Mouse (Mus musculus) hindlimb bud, embryonic 11.5 days (tissue): ENCODE results near the gene Cavin4.
A peak's percentile ranks its signal among the peaks of the same experiment; 100 is the strongest.

Experiments
- DNase-seq: peaks from one replicate; pipeline ENCODE4 v3.0.0-alpha.2; 2012; ENCODE audit warnings: low read depth, low spot score; ENCODE audit errors: extremely low spot score

The Cavin4 gene

DNA sequence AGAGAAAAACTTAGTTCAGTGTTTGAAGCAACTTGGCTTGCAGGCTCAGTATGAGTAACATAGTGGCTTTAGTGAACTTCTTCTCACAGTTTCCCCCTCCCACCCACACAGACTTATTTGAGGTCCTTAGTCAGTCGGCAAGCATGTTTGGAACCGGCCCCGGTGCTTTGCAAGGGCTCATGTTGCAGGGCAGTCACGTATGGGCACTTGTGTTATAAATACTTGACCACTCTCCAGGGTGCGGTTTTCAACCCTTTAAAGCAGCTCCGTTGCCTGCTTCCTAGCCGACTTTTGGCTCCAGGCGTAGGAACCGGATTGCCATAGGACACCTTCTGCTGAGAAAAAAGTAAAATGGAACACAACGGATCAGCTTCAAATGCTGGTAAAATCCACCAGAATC lies at the start of gene Cavin4:
Gene Cavin4 (plus strand): TSS at position 244 of the 400 bp plus-strand sequence.
- no peak for DNase-seq

DNA sequence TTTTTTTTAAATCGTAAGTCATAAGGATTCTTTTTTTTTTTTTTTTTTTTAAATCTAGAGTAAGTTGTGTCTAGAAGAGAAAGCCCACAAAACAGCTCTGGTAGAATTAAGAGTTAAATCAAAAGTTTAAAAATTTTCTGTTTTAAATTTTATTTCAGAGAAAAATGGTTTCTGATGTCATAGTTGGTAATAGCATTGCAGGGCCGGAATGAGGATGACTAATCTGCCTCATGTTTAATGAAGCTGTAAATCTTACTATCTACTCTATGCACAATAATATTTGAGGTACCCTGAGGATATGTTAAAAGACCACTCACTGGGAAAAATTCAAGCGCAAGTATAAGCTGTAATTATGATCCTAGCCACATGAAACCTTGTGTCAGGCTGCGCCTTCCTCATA lies 47.8 kb upstream of the Cavin4 start:
- no peak for DNase-seq

DNA sequence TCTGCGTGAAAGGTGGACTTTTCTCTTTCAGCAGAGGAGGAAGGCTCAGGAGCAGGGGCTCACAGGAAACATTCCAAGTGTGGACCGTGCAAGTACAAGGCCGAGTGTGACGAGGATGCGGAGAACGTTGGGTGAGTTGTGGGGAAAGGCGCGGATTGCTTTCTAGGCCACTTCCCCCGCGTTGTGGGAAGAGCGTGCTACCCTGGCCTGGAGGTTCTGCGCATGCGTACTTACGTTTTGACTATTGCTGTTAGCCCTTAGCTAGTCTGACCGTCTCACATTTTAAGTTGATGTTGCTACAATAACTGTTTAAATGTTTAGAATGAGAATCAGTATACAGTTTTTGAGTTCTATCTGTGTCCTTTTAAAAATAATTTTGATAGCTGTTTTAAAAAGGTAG lies 46.1 kb upstream of the Cavin4 start:
- DNase-seq = no peak

DNA sequence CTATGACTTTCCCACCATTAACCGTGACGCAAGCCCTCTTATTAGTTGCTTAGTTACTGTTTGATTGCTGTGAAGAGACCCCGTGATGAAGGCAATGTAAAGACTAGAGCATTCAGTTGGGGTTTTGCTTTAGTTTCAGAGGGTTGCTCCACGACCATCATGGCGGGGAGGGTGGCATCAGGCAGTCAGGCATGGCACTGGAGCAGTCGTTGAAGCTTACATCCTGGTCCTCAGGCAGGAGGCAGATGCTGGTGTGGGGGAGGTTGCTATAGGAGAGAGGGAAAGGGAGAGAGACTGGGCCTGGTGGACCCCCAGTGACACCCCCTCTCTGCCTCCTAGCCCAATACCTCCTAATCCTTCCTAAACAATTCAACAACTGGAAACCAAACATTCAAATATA lies 43.2 kb upstream of the Cavin4 start:
- no peak for DNase-seq

- no peak for DNase-seq
These were observed 41.1 kb upstream of the Cavin4 start for GRCm38 (mm10) chr4:48622246-48622645.

GRCm38 (mm10) chr4:48622946-48623345 lies 40.4 kb upstream of the Cavin4 start:
- no peak for DNase-seq

- no peak for DNase-seq
These were observed 38.4 kb upstream of the Cavin4 start for GRCm38 (mm10) chr4:48624961-48625360.

DNA sequence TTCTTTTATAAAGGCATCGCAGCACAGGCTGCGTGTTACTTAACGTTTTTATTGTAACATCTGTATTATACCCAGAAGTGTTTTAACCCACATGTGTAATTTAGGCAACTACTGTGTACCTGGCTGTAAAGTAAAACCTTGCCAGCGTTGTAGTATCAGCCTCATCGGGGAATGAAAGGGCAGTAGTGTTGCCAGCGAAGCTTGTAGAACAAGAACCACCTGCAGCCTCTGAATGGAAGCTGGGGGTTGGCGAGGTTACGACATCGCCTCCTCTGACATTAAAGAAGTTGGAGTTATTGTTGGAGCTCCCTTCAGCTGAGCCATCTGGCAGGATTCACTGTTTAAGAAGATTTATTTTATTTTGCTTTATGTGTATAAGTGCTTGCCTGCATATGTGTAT lies 37.5 kb upstream of the Cavin4 start:
- DNase-seq = no peak

- no peak for DNase-seq
These were observed 33.9 kb upstream of the Cavin4 start for GRCm38 (mm10) chr4:48629445-48629844.

DNA sequence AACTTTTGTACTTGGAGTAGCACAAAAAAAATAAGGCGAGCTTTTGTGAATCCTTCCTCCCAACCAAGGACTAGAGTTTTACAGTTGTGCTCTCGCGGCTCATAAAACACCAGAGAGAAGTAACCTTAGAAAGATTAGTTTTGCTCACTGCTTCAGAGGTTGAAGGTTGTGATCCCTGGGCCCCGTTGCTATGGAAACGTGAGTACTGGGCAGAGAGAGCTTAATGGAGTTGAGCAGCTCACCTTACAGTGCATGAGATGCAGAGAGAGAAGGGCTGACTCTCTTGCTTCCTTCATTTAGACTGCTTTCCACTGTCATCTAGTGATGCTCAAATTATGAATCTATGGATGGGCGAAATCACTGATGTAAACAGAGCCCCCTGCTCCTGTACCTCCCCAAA lies 29.8 kb upstream of the Cavin4 start:
- peak; percentile 30 for DNase-seq

GRCm38 (mm10) chr4:48634058-48634457 lies 29.3 kb upstream of the Cavin4 start:
- no peak for DNase-seq

DNA sequence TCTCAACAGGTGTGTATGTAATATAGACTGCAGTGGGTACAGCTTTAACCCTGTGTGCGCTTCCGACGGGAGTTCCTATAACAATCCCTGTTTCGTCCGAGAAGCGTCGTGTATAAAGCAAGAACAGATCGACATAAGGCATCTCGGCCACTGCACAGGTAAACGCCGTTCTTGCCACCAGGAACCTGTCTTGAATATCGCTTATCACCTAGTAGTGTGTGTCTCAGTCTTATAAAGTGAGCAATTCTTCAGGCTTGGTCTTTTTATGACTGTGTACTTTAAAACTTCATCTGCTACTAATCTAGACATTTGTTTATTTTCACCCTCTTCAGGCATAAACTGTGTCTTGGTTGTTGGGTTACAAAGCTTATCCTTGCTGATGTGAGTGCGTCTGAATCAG lies 26.5 kb upstream of the Cavin4 start:
- no peak for DNase-seq

DNA sequence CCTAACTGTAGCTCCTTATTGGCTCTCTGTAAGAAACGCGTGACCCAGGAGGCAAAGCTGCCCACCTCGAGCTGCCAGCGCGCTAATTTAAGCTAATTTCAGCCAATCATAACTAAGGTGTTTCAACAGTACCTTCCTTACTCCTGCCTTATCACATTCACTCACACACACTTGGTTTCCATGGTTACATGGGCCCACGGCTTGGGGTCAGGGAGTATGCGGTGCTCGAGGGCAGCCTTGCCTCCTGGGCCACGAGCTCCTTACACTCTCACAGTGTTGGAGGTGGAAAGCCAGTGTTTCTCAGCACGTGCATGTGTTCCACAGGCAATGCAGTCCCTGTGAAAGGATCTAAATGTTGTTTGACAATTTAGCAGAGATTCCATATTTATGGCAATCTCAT lies 25.2 kb upstream of the Cavin4 start:
- DNase-seq = no peak

DNA sequence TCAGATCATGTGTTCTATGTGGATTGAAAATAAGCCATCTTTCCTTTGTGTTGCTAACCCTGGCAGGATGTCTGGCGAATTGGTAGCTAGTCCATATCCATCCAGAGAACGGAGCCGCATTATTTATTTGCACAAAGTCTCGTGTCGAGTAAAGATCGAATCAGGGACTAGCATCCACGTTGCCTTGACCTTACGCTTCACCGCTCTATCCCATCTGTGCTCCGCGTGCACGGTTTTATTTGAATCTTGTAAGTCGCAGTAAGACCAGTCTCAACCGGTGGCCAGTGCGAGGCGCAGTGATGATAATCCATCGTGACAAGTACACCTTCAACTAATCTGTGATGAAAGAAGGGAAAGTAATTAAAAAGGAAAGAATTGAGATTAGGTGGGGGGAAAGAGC lies 23.8 kb upstream of the Cavin4 start:
- DNase-seq = no peak

- DNase-seq = no peak
These were observed 19.5 kb upstream of the Cavin4 start for GRCm38 (mm10) chr4:48643801-48644200.

DNA sequence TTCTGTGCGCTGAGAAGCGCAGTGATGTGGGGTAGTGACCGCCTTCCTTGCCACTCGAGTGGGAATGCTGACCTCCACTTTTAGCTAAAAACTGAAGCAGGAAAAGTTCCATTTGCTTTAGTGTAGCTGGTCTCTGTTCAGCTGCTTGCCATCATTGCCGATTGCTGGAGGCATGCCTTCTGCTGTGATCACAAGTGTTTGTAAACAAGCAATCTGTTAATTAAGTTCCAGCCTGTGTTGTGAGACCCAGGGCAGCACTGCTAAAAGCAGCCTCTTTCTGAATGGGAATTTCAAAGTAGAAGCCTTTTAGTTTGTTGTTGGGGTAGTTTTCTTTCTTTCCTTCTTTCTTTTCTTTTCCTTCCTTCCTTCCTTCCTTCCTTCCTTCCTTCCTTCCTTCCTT lies 17.2 kb upstream of the Cavin4 start:
- DNase-seq = no peak

- DNase-seq = no peak
These were observed 12.5 kb upstream of the Cavin4 start for GRCm38 (mm10) chr4:48650617-48651360.

GRCm38 (mm10) chr4:48654118-48654517 lies 9.2 kb upstream of the Cavin4 start:
- no peak for DNase-seq

- DNase-seq = no peak
These were observed 6.8 kb upstream of the Cavin4 start for GRCm38 (mm10) chr4:48656530-48656929.

- no peak for DNase-seq
These were observed 3.2 kb upstream of the Cavin4 start for GRCm38 (mm10) chr4:48660144-48660543.

- no peak for DNase-seq
These were observed 2.4 kb upstream of the Cavin4 start for GRCm38 (mm10) chr4:48660619-48661575.

DNA sequence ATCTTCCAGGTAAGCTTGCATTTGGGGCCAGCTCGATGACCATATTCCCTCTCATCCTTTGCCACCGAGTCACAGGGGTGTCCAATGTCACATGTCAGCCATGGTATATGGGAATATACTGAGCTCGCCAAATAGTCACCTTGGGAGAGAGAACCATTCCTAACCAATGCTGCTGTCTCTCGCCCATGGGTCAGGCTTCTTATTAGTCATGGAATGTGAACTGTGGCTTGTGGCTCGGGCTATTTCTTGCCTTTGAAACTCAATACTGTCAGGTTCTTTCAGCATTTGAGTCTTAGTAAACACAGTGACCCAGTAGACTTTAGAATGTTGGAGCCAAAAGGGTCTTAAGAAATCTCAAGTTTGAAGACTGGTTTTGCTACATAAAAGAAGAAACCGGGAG lies 707 bp downstream of the Cavin4 start:
- DNase-seq = no peak
